Mouse (Mus musculus) midbrain, embryonic 15.5 days (tissue): ENCODE data around the gene Lrp6. TPM values are rescaled to one million over a fixed set of nuclear protein-coding genes. Genes with fewer than 3 reads are reported as not detected.
A peak's percentile ranks its signal among the peaks of the same experiment; 100 is the strongest.

Experiments used
- ATAC-seq: fragments of 200-750 bp; cut with Nextera tagmentation; replicated peaks from 2 replicates; pipeline ENCODE4 v1.8.0; 2017; ENCODE audit warnings: moderate TSS enrichment
- H3K27ac ChIP-seq: fragments of 300-500 bp; sonication (generic); 2 replicates; pipeline ENCODE4 v1.5.1; 2015; ENCODE audit warnings: mild to moderate bottlenecking, inconsistent platforms
- H3K27me3 ChIP-seq: fragments of 300-500 bp; sonication (generic); replicated peaks from 2 replicates; pipeline ENCODE4 v1.6.1; 2015; ENCODE audit warnings: inconsistent platforms
- H3K36me3 ChIP-seq: fragments of 300-500 bp; sonication (generic); replicated peaks from 2 replicates; pipeline ENCODE4 v1.6.1; 2015; ENCODE audit warnings: inconsistent platforms
- H3K4me1 ChIP-seq: fragments of 300-500 bp; sonication (generic); 2 replicates; pipeline ENCODE4 v1.6.1; 2015; ENCODE audit warnings: inconsistent platforms
- H3K4me2 ChIP-seq: fragments of 300-500 bp; sonication (generic); 2 replicates; pipeline ENCODE4 v1.6.1; 2015; ENCODE audit warnings: inconsistent platforms, mild to moderate bottlenecking, moderate library complexity
- H3K4me3 ChIP-seq: fragments of 300-500 bp; sonication (generic); 2 replicates; pipeline ENCODE4 v1.5.1; 2015; ENCODE audit warnings: mild to moderate bottlenecking, inconsistent platforms
- H3K9ac ChIP-seq: fragments of 300-500 bp; sonication (generic); 2 replicates; pipeline ENCODE4 v1.6.1; 2015; ENCODE audit warnings: mild to moderate bottlenecking, inconsistent platforms
- H3K9me3 ChIP-seq: fragments of 300-500 bp; sonication (generic); 2 replicates; pipeline ENCODE4 v1.6.1; 2016; ENCODE audit warnings: inconsistent platforms
- WGBS: fragments of 180-500 bp; shearing (Covaris S2); methylation state at CpG from one replicate; pipeline ENCODE4 v1.1.7; 2015; ENCODE audit warnings: mixed read lengths; 5-methylcytosine and 5-hydroxymethylcytosine counted together
- polyA plus RNA-seq: library from polyadenylated mRNA; unstranded; fragments of >200 nt; fragmentation: Nextera tagmentation; extraction: Ambion mirVana; gene quantifications from 2 replicates; pipeline ENCODE4 v1.2.1, GENCODE M21; 2015

Gene Lrp6
- polyA plus RNA-seq, 1 experiment from 2014 or later: 18.8 TPM

DNA sequence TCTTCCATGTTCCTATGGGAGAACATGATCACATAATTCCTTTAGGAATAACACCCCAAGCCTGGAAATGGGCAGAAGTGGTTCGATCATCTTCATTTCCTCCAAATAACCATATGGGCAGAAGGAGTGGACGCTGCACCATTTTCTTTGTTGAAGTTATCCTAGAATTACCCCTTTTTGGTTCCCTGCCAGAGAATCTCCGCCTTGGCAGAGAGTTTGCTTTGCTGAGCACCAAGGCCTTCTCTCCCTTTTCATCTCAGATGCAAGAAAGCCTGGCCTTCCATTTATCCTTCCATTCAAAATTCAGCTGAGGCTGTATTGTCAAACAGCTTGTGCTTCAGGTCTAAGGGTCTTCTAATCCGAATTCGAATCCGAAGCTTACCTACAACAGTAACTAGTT lies 144.8 kb downstream of the Lrp6 start:
- Histone ChIP-seq H3K36me3 (no peaks in the 10 kb centered on the region), H3K27me3 (no peaks in the 10 kb centered on the region), H3K4me1 (peaks cover 3% of the 10 kb centered on the region; the same call in 1 of the 2 replicates), H3K9ac (no peak overlapping the region), H3K4me3 (no peak overlapping the region), H3K9me3 (no peaks in the 10 kb centered on the region), H3K4me2 (no peak overlapping the region), H3K27ac (no peak overlapping the region)
- ATAC-seq: no peak
- 86% methylated on average over 6 of the region's 6 CpGs for WGBS

DNA sequence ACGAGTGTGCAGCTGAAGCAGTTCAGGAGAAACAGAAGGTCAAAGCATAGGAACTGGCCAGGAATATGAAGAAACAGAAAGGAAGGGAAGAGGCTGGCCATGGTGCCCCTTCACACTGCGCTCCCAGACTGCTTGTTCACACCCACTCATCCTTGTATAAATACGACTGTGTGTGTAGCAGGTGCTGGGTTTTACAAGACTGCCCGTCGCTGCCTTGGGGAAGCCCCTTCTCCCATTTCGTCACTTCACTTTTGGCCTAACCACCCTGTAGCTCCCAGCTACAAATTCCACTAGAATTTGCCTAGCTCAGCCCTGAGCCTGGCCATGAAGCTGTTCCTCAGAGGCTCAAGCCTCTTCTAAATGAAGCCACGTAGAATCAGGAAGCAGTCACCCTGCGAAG lies 146.4 kb downstream of the Lrp6 start:
- ATAC-seq: no peak
- no peaks in the 10 kb centered on the region for H3K9me3 ChIP-seq
- no peak overlapping the region for H3K4me3 ChIP-seq
- H3K4me2 ChIP-seq: no peak overlapping the region
- no peaks in the 10 kb centered on the region for H3K27me3 ChIP-seq
- H3K27ac ChIP-seq: no peak overlapping the region
- 82% methylated on average over 8 of the region's 8 CpGs for WGBS
- peaks cover 2% of the 10 kb centered on the region; the same call in 1 of the 2 replicates for H3K4me1 ChIP-seq
- H3K36me3 ChIP-seq: no peaks in the 10 kb centered on the region
- H3K9ac ChIP-seq: no peak overlapping the region

DNA sequence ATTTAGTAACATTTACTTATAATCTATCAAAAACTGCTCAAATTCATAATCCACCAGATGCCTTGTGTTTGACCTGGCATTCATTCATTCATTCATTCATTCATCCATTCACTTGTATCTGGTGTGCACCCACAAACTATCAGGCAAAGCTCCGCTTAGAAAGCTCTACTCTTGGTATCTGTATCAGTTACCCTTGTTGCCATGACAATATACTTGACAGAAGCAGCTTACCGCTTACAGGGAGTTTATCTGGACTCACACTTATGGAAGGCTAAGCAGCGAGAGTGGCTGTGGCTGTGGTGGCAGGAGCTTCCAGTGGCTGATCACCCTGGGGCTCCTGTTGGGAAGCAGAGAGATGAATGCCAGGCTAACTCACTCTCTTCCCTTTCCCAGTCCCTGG lies 148.9 kb downstream of the Lrp6 start:
- Histone ChIP-seq H3K4me2 (no peak overlapping the region), H3K27me3 (no peaks in the 10 kb centered on the region), H3K4me1 (no peaks in the 10 kb centered on the region), H3K27ac (no peak overlapping the region), H3K9me3 (no peaks in the 10 kb centered on the region), H3K36me3 (no peaks in the 10 kb centered on the region), H3K9ac (no peak overlapping the region), H3K4me3 (no peak overlapping the region)
- WGBS: 57% methylated on average over 3 of the region's 3 CpGs
- peak; percentile 66 for ATAC-seq

DNA sequence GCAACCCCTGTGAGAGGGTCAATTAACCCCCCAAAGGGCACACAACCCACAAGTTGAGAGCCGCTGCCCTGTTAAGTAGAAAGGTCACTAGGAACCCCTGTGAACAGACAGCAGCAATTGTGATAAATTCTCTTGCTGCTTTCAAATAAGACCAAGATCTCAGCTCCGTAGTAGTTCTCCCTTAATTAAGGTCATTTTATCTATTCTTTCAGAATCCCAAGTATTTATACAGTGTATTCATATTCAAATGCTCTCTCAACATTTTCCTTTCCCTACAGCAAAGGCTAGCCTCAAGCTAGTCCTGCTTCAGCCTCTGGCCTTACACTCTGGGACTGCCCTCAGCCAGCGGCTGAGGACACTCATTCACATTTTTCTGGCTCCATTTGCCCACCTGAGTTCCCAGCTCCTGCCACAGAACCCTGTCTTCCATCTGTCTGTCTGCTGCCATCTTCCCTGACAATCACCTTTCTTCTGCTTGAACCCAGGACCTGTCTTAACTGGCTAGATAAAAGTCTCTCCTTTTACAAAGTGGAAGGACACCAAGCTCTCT lies 150.1 kb downstream of the Lrp6 start:
- no peaks in the 10 kb centered on the region for H3K9me3 ChIP-seq
- no peak for ATAC-seq
- 61% methylated on average over 3 of the region's 3 CpGs for WGBS
- H3K4me2 ChIP-seq: no peak overlapping the region
- no peaks in the 10 kb centered on the region for H3K27me3 ChIP-seq
- H3K4me3 ChIP-seq: no peak overlapping the region
- no peak overlapping the region for H3K9ac ChIP-seq
- H3K4me1 ChIP-seq: no peaks in the 10 kb centered on the region
- no peaks in the 10 kb centered on the region for H3K36me3 ChIP-seq
- no peak overlapping the region for H3K27ac ChIP-seq

DNA sequence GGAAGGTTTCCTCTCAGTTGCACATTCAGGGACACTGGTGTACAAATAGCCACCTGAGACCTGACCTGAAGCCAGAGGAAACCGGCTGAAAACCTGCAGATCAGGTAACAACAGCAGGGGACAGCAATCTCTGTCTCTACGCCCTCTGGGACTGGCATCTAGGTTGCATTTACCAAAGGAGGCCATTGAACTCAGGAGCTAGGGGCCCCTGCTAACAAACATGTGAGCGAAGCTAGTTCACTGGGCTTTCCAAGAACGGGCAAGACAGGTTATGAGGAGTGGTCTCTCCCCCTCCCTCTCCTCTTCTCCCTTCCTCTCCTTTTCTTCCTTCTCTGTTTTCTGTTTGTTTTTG lies 152.3 kb downstream of the Lrp6 start:
- Histone ChIP-seq H3K4me3 (no peak overlapping the region), H3K36me3 (no peaks in the 10 kb centered on the region), H3K27me3 (no peaks in the 10 kb centered on the region), H3K27ac (no peak overlapping the region), H3K9ac (no peak overlapping the region), H3K4me1 (no peaks in the 10 kb centered on the region), H3K9me3 (no peaks in the 10 kb centered on the region), H3K4me2 (no peak overlapping the region)
- no peak for ATAC-seq
- 75% methylated on average over 4 of the region's 4 CpGs for WGBS

DNA sequence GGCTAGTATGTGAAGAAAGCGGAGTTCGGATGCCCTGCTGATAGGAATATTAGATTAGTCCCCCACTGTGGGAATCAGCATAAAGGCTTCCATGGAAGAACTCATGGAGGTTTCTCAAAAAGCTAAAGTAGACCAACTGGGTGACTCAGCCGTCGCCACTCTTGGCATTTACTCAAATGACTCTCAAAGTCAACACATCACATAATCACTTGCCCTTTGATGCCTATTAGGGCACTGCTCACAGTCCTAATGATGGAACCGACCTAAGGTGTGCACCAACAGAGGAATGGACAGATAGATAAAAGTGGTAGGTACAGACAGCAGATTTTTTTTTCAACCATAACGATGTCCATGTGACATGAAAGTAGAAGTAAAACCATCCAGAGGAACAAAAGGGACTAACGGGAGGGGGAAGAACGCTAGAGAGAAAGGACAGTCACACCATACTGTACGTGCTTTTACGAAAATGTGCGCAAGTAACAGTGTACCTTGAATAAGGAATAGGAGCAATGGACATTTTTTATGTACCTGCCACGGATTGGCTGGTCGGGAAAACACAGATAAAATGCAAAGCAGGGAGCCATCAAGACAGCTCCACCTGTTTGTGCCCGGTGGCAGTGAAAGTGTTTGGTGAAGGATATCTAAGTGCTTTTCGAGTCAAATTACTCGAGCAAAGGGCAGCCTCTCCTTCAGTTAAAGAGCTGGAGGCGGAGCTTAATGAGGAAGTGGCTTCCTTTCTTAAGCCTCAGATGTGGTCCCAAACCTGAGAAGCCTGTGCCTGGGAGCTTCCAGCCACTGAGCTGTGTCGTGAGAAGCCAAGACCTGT lies 152.8 kb downstream of the Lrp6 start:
- ATAC-seq: no peak
- Histone ChIP-seq H3K9me3 (no peaks in the 10 kb centered on the region), H3K4me3 (no peak overlapping the region), H3K36me3 (no peaks in the 10 kb centered on the region), H3K9ac (no peak overlapping the region), H3K27ac (no peak overlapping the region), H3K27me3 (no peaks in the 10 kb centered on the region), H3K4me1 (no peaks in the 10 kb centered on the region), H3K4me2 (no peak overlapping the region)
- WGBS: 66% methylated on average over 18 of the region's 18 CpGs

DNA sequence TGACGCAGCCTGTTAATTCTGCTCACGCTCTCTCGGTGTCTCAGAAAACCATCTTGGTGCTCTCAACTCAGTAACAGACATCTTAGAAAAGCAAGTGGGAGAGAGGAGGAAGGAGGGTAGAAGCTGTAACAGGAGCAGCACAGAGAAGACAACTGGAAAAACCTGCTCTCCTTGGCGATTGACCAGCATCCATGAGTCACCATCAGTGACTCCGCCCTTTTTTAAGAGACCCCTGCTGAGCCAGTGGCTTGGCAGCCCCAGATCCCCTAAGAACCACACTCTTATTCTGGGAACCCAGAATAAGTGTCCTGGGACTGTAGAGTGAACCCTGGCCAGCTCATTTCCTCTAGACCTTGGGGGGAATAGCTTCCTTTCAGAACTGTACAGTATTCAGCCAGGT lies 159.5 kb downstream of the Lrp6 start:
- Histone ChIP-seq H3K36me3 (no peaks in the 10 kb centered on the region), H3K27ac (no peak overlapping the region), H3K9me3 (no peaks in the 10 kb centered on the region), H3K27me3 (no peaks in the 10 kb centered on the region), H3K4me3 (no peak overlapping the region), H3K4me2 (no peak overlapping the region), H3K4me1 (no peaks in the 10 kb centered on the region), H3K9ac (no peak overlapping the region)
- 73% methylated on average over 5 of the region's 5 CpGs for WGBS
- no peak for ATAC-seq

DNA sequence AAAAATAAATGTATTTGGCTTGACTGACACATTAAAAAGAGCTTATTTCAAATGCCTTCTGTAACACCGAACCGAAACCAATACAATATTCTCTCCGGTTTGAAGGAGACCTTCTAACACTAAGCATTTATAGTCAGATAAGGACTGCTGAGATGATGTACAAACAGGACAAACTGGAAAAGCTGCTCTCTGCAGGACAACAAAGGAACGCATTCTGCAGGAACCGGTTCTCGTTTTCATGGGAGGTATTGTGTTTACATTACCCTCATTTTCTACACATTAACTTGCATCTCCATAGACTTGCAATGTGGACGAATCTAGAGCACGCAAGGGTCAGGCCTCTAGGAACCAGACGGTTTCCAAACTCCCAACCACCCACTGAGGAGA lies 163.1 kb downstream of the Lrp6 start:
- Histone ChIP-seq H3K36me3 (no peaks in the 10 kb centered on the region), H3K4me1 (no peaks in the 10 kb centered on the region), H3K9ac (no peak overlapping the region), H3K27ac (no peak overlapping the region), H3K4me2 (no peak overlapping the region), H3K9me3 (no peaks in the 10 kb centered on the region), H3K27me3 (no peaks in the 10 kb centered on the region), H3K4me3 (no peak overlapping the region)
- WGBS: 91% methylated on average over 9 of the region's 9 CpGs
- ATAC-seq: no peak

DNA sequence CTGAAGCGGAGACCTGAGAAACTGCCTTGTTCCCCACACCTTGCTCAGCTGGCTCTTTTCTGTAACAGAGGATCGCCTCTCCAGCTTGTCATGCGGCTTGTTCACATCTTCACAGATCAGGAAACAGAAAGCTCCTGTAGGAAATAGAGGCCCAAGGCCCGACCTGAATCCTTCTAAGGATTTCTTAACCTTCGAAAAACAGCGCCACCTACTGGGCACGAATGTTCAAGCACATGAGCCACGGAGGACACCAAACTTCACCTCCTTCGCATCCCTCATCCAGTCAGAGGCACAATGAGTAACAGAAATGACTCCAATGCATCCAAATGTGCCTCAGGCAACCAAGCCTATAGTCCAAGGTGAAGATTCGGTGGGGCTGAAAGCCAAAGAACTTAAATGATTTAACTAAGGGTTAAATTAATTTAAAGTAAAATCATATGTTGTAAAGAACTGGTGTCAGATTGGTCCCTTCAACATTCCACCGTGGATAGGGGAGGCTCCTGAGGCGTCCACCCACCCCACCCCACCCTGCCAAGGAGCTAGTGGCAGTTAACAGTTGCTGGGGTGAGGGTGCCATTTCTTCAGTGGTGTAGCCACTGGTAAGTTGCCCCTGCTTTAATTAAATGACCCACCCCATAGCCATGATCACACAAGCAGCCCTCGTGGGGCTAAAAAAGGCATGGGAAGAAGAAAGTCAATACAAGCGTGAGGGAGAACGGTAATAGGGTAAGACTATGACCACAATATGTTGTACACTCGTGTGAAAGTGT lies 163.7 kb downstream of the Lrp6 start:
- Histone ChIP-seq H3K36me3 (no peaks in the 10 kb centered on the region), H3K27ac (no peak overlapping the region), H3K4me3 (no peak overlapping the region), H3K27me3 (no peaks in the 10 kb centered on the region), H3K9me3 (no peaks in the 10 kb centered on the region), H3K9ac (no peak overlapping the region), H3K4me2 (no peak overlapping the region), H3K4me1 (no peaks in the 10 kb centered on the region)
- ATAC-seq: no peak
- WGBS: 46% methylated on average over 16 of the region's 16 CpGs

Other genes starting within 250 kb of the Lrp6 start
- 0.12 TPM in 1 of 2 replicates, not detected in the other for gene Bcl2l14, start 170.6 kb downstream of the Lrp6 start, polyA plus RNA-seq
- gene Mansc1, start 65.5 kb upstream of the Lrp6 start, polyA plus RNA-seq: 1.1 TPM in 2 replicates
- gene Borcs5, start 72.5 kb upstream of the Lrp6 start, polyA plus RNA-seq: 48.6 and 49.7 TPM in 2 replicates
- 4.4 and 5.4 TPM in 2 replicates for gene Dusp16, start 225.7 kb upstream of the Lrp6 start, polyA plus RNA-seq